Mouse (Mus musculus) left cerebral cortex, adult 2 months (tissue): ENCODE results near the gene Gabrb1. TPM values are rescaled to one million over a fixed set of nuclear protein-coding genes. Genes with fewer than 3 reads are reported as not detected.

ENCODE experiments used
- DNase-seq, 2 experiments: peaks; one replicate each; pipeline ENCODE4 v3.0.0; 2021 to 2022; ENCODE audit warnings: low spot score in 2 of 2, mixed read lengths in 1 of 2; ENCODE audit errors: extremely low spot score in 1 of 2
- H3K27ac ChIP-seq: fragments of 200-600 bp; 2 replicates; pipeline ENCODE4 v1.8.1; 2022
- H3K4me3 ChIP-seq: fragments of 200-600 bp; 2 replicates; pipeline ENCODE4 v1.8.1; 2022
- CTCF ChIP-seq: fragments of 200-600 bp; IDR thresholded peaks from 2 replicates; pipeline ENCODE4 v1.8.1; 2022; ENCODE audit warnings: antibody characterized with exemption, mild to moderate bottlenecking, moderate library complexity
- intact Hi-C: fragments of 180-260 bp; cut with DNase I; formaldehyde crosslinking; loops from one replicate; pipeline ENCODE4 v1.15.1; 2025
- total RNA-seq, 2 experiments: library from RNA; stranded (reverse); gene quantifications; 2 replicates each; pipeline ENCODE4 v1.2.3; 2021

Gabrb1 gene
- total RNA-seq, 2 experiments from 2014 or later, result 92.5 to 95.1 TPM

DNA sequence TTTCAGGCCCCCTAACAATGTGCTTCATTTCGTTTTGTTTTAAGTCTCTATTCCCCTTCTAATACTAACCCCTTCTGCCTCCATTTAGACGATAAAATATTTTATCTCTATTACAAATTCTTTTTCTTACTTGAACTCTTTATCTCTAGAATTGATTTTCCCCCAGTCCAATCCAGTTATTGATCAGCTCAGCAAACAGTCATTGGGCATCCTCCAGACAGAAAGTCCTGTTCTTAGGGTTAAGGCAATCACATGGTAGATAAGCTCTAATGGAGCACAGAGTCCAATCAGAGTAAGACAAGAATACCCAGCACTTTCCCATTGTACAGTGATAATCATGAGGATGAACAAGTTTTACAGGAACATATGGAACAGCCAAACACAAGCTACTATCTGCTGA is 172.4 kb downstream of the Gabrb1 start:
- Histone ChIP-seq H3K4me3 (no peak overlapping the region), H3K27ac (peak overlapping the region; percentile 80; the same call in 1 of the 2 replicates)
- intact Hi-C loops, result no loop called here
- no peak for DNase-seq
- no peak for TF ChIP-seq CTCF

DNA sequence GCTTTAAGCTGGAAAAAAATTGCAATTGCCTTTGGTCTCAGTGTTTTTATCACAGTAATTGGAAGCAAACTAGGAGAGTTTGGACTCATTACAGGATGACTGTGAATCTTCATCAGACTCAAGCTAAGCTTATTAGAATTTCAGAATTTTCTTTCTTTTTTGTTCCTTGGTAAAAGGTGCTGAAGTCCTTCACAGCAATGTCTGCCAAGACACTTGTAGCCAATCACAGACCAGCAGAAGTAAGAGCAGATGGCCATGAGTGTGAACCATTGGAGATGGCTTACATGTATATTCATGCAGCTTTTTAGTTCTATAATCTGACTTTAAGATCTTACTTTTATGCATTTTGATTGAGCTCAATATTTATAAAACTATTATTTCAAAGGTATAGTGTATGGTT is 184.3 kb downstream of the Gabrb1 start:
- intact Hi-C loops, result no loop called here
- TF ChIP-seq CTCF, result no peak
- no peak overlapping the region for H3K27ac ChIP-seq
- no peak overlapping the region for H3K4me3 ChIP-seq
- no peak for DNase-seq

DNA sequence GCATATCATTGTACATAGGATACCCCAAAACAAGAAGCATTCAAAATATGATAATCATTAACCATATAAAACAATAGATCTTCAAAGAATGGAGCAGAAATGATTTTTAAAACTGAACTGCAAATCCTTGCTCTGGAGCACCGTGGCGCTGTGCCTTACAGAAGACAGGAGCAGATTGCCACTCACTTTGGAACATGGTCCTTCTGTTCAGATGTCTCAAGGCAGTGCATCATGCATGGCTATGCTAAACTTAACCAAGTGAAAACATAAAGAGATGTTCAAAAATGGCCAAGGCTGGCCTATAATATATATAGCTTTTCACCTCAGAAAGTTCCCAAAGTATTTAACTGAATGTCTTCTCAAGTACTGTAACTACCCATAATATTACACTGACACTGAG is 240.3 kb downstream of the Gabrb1 start:
- Histone ChIP-seq H3K27ac (no peak overlapping the region), H3K4me3 (no peak overlapping the region)
- intact Hi-C loops, result loop anchor here (10.0 kb wide), 1 partner anchor 197 kb away; no protein-coding TSS in a partner anchor
- peak; percentile 34 for TF ChIP-seq CTCF
- DNase-seq, result no peak

DNA sequence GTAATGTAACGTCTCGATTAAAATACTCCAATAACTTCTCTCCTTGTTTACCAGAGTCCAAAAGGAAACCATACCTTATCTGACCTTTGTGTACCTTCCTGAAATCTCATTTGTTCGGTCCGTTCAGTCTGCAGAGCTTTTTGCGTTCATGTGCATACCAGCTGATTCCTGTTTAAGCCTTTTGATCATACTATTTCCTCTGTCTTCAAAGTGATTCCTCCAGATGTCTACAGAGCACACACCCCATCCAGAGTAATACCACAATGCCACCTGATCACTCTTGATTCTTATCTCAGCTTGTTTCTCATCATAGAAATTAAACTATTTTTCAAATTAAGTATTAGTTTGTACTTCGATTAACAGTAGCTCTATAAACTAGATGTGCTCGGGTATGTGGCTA is 245.5 kb downstream of the Gabrb1 start:
- no peak overlapping the region for H3K4me3 ChIP-seq
- no peak for DNase-seq
- intact Hi-C loops, result no loop called here
- H3K27ac ChIP-seq, result no peak overlapping the region
- TF ChIP-seq CTCF, result no peak

DNA sequence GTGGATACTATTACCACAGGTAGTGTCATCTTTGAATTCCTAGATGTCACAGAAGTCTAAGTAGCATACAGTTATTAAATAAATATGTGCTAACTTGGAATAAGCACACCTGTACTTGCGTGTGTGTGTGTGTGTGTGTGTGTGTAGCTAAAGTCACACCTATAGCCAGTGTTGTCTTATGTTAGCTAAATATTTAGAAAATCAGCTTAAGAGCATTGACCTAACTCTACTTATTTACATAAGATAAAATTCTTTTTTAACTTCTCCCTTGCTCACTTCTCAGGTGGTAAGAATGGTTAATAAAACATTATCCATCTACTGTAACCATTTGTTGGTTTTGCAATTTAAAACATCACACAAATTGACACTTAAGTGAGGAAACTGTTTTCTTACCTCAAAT is 256.1 kb downstream of the Gabrb1 start:
- no peak for TF ChIP-seq CTCF
- H3K27ac ChIP-seq, result no peak overlapping the region
- DNase-seq, result no peak
- intact Hi-C loops, result no loop called here
- no peak overlapping the region for H3K4me3 ChIP-seq

DNA sequence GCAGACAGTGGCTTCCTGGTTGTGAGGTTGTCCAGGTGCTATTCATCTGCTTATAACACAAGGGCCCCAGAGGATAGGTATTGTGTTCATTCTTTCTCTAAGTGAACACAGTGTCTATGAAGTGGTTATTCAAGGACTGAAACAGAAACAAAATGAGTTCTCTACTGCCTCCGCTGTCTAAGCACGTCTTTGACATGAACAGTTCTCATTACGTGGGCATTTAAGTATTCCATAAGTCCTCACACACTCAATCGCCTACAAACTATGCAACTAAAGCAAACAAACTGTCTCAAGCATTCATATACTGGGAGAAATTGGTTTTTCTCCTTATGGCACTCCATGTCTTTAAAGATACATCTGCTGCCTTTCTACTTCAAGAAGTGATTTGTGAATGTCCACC is 257.8 kb downstream of the Gabrb1 start:
- Histone ChIP-seq H3K4me3 (no peak overlapping the region), H3K27ac (peak overlapping the region; percentile 18; the same call in 1 of the 2 replicates)
- intact Hi-C loops, result loop anchor here (5.0 kb wide), 2 partner anchors 57 to 152 kb away; no protein-coding TSS in a partner anchor
- DNase-seq, result no peak
- TF ChIP-seq CTCF, result no peak; the same call in 1 of the 2 replicates

DNA sequence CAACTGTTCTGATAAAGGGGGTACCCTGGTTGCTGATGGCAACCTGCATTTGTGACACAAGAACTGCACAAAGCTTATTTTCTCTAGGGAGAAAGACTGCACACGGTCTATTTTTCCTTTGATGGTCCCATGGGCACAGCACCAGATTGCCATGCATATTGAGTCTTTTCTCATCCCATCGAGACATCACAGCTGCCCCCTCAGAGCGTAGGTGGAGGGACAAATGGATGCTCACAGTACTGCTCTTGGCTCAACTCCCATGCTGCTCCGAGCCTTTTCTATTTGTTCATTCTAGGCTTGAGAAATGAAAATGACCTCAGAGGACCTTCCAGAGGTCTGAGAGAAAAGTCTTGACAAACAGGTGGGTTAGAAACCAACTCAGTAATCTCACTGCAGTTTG is 259.3 kb downstream of the Gabrb1 start:
- peak overlapping the region; percentile 65 for H3K27ac ChIP-seq
- intact Hi-C loops, result loop anchor here (5.0 kb wide), 2 partner anchors 55 to 150 kb away; no protein-coding TSS in a partner anchor
- no peak for TF ChIP-seq CTCF
- H3K4me3 ChIP-seq, result no peak overlapping the region
- DNase-seq, result peak; percentile 37 to 69

DNA sequence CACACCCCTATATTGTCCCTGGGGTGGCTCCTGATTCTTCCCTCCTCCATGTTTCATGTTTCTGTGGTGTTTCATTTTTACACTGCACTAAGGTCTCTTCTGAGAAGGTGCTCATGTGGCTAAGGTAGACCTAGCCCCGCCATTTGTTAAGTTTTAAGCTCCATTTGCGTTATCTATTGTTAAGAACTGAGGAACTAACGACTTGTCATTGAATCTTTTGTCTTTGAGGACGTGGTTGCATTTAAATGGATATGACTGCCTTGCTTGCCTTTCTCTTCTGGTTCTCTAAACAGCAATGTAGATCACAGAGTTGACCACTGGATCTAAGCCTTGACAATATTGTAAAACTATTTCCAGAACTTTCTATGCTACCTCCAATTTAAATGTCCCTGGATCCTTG is 265.7 kb downstream of the Gabrb1 start:
- TF ChIP-seq CTCF, result no peak
- intact Hi-C loops, result no loop called here
- H3K4me3 ChIP-seq, result no peak overlapping the region

DNA sequence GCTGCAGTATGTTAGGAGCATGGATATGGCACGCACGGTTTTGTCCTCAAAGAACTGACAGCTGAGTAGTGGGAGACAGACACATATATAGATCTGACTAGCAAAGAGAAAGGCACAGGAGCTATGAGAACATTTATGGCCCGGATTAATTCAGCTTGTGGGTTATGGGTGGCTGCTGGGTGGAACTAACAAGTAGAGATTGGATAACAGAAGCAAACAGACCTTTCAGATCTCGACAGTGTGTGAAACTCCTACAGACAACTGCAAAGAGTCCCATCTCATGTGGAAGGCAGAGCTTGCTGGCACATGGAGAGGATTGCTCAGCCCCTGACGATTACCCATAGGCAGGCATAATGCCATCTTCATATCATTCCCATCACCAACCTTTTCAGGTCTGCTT is 268.4 kb downstream of the Gabrb1 start:
- no peak overlapping the region; the same call in 1 of the 2 replicates for H3K27ac ChIP-seq
- TF ChIP-seq CTCF, result no peak
- DNase-seq, result peak in 1 of 2 experiments; percentile 25
- intact Hi-C loops, result no loop called here
- no peak overlapping the region for H3K4me3 ChIP-seq

More for the DNA sequence above, 265.7 kb downstream of the Gabrb1 start:
- no peak overlapping the region for H3K27ac ChIP-seq
- DNase-seq, result no peak

DNA sequence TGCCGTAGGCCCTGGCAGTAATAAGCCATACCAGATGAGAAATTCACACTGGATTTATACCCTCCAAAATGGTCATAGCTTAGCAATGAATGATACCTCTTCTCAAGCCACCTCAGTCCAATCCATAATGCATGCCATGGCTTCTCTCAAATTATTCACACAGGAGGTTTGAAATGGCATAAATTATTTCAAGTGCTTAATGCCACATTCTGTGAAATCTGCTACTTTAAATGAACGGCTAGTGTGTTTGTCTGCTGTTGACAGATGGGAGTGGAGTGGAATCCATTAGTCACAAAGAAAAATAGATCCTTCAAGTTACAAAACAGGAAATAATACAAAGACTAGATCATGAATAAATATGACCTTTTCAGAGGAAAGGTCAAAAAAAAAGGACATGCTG is 272.1 kb downstream of the Gabrb1 start:
- no peak overlapping the region for H3K27ac ChIP-seq
- no peak overlapping the region for H3K4me3 ChIP-seq
- no peak for DNase-seq
- intact Hi-C loops, result no loop called here
- TF ChIP-seq CTCF, result no peak

DNA sequence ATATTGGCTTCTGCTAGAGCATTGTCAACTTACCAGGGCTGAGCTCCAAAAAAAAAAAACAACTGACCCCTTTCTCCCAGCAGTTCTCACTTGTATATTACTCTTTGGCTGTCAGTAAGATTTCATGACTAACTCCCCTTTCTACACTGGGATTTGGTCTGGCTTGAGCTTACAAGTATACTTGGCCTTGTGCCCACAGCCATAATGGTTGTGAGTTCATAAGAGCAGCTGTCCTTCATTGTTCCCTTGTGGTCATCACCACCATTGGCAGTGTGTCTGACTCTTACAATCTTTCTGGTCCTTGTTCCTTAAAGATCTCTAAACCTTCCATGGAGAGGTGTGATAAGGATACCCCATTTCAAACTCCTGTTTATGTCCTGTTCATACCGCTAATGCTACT is 293.5 kb downstream of the Gabrb1 start:
- no peak for TF ChIP-seq CTCF

DNA sequence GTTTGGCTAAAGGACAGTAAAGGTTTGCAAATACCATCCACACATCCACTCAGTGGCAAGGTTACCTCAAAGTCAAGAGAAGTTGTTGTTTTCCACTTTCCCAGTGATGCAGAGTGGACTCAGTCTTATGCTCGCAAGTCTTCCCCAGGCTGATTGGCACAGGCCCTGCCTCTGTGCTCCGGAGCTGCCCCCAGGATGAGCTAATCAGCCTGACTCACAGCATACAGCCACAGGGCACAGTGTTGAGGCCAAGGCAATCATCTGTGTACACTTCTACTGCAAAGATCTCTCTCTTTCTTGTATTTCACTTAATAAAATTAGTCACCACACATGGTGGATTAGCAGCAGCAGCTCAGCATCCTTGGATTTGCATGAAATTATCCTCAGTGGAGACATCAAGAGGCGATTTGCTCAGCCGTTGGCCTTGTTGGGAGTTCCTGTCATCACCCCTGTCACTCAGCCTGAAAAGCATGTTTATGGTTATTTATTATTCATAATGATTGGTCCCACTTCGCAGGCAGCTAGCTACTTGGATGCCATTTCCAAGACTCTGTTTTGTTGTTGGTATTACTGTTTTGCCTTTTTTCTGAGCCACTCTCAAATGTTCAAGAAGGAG is 297.3 kb downstream of the Gabrb1 start:
- Histone ChIP-seq H3K27ac (no peak overlapping the region), H3K4me3 (no peak overlapping the region)
- TF ChIP-seq CTCF, result no peak
- DNase-seq, result no peak
- intact Hi-C loops, result no loop called here

More for the DNA sequence above, 293.5 kb downstream of the Gabrb1 start:
- DNase-seq, result no peak
- H3K27ac ChIP-seq, result no peak overlapping the region
- intact Hi-C loops, result no loop called here
- H3K4me3 ChIP-seq, result no peak overlapping the region

DNA sequence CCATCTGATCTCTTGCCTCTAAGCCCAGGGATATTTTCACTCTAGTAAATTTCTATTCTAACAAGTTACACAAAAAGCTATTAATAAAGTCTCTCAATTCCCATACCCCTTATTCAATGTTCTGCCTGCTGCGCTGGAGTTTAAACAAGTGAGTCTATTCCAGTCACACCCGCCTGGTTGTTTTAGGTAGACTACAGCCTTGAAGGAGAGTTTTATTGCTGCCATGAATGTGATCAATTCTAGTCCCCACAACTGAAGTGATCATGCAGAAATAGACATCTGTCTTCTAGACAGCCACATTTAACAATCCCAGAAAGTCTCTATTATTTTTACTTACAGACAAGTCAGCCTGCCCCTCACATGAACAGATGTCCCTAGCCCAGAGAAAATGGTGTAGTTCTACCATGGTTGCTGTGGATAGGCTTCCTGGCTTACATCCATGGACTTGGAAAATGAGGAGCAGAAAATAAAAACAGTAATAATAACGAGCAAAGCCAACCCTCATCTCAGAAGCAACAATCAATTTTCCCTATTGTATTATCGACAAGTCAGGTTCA is 307.0 kb downstream of the Gabrb1 start:
- TF ChIP-seq CTCF, result no peak
- no peak for DNase-seq
- H3K27ac ChIP-seq, result peak overlapping the region; percentile 32
- intact Hi-C loops, result loop anchor here (5.0 kb wide), 1 partner anchor 248 kb away; no protein-coding TSS in a partner anchor
- H3K4me3 ChIP-seq, result no peak overlapping the region
